Mouse (Mus musculus): ENCODE measurements around the gene Aig1.

DNA sequence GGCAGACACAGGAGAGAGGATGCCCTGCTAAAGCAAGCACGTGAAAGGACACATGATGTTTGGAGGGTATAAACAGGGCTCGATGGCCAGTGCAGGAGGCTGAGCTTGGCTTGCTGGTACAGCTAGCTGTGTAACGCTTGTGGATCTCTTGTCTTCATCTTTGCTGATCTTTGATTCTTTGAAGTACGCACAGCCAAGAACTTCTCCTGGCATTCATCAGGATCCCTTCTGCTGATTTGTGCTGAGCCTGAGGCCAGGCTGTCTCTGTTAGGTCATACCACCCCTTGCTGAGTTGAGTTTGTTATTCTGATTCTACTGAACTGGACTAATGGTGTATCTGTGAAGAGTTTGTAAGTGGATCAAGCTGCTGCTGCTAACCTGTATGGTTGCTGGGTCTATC lies 175.5 kb downstream of the Aig1 start:
- no peak for TF ChIP-seq CTCF (IDR thresholded peaks at IDR 0.05)
- TF ChIP-seq POLR2A (IDR thresholded peaks at IDR 0.05; ENCODE audit: insufficient read depth, low read depth, low read length) = no peak
- no peak for TF ChIP-seq EP300 (IDR thresholded peaks at IDR 0.05; ENCODE audit: insufficient read depth, low read depth, low read length)
